Mouse (Mus musculus): ENCODE measurements around the gene Srsf11.

GRCm38 (mm10) chr3:157979619-157980018, 56.8 kb downstream of the Srsf11 start:
- TF ChIP-seq CTCF (IDR thresholded peaks at IDR 0.05; ENCODE audit: borderline replicate concordance, control insufficient read depth, extremely low read depth, insufficient read depth, low read length, poor library complexity): no peak
- TF ChIP-seq POLR2A (IDR thresholded peaks at IDR 0.05; ENCODE audit: control insufficient read depth, extremely low read depth, insufficient read depth, low read length, poor library complexity): no peak
